Mouse (Mus musculus) B cell, adult 2 months (primary cell): ENCODE data around the gene Apba1.
A peak's percentile ranks its signal among the peaks of the same experiment; 100 is the strongest.

Source experiments
- DNase-seq, 2 experiments: peaks; one replicate each; pipeline ENCODE4 v3.0.0; 2022

Apba1 gene

GRCm38 (mm10) chr19:23758554-23759321 lies at the start of gene Apba1:
Gene Apba1, plus strand, starts transcription at chr19:23758887.
- DNase-seq: peak; percentile 62 to 76

DNA sequence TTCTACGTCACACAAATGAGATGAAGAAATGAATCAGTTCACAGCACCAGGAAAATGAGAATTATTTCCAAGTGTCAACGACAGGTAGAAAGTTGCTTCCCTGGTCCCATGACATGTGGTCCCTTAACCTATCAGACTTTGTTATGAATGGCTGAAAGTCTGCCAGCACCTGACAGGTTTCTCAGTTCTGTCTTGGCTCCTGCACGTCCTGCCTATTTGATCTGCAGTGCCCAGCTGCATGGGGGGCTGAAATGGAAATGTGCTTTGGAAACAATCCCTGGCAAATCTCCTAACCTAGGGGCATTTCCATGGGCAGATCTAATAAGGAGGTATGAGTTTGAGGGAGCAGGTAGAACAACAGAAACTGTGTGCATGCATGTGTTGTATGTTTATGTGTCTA lies 12.2 kb upstream of the Apba1 start:
- no peak for DNase-seq

GRCm38 (mm10) chr19:23757011-23757410 lies 1.7 kb upstream of the Apba1 start:
- DNase-seq: no peak

GRCm38 (mm10) chr19:23757961-23758553 lies 630 bp upstream of the Apba1 start:
- DNase-seq: peak; percentile 89 to 90

DNA sequence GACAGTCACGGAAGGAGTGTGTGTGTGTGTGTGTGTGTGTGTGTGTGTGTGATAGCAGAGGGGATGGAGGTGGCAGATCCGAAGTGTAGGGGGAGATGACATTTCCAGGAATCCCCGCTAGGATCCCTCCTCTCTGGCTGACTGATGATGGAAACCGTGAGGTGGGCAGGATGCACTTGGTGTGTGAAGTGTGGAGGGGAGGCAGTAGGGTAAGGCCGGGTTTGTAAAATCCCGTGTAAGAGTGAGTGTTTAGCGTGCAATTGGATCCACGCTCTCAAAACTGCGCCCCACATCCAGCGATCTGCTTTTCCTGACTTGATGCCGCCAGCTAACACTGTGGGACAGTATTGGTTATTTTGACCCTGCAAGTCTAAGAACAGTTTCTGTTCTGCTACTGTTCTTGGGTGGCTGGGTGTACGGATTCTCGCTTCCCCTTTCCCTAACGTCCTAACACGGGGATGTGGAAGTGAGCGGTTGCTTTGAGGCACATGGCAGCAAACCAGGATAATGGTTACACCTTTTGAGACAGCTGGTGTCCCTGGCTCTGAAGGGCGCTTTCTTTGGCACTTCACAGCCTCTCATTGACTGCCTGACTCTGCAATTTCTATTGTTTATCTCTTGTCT lies 747 bp downstream of the Apba1 start:
- peak; percentile 41 to 44 for DNase-seq

DNA sequence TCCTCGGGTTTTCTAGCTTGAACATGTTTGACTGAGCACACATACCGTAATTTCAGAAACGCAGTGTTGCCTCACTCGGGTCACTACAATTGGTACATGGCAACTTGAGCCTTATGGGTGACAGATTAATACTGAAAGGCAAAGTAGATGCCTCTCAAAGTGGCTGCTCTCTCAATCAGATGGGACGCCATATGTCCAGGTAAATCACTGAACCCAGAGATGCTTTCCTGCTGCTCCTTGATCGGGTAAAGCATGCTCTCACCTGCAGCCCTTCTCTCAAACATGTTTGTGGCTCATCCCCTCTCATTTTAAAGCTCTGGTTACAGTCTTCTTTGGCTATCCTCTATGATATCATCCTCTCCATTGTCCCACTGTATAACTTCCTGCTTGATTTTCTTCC lies 4.7 kb downstream of the Apba1 start:
- DNase-seq: no peak

DNA sequence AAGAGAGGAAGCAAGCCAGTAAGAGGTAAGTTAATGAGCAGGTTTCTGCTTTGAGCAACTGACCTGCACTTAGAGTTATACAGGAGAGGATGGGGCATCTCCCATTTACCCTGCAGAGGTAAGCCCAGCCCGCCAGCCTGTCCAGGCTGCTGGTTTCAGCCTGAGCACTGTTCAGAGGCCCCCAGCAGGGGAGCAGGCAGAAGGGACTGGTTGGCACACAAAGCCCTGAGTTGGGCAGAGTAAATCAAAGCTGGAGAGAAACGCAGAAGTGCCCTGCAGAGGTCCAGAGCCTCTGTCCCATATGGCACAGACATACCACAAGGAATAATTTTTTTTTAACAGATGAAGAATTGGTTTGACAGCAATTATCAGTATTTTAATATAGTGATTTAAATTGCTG lies 5.4 kb downstream of the Apba1 start:
- DNase-seq: no peak

DNA sequence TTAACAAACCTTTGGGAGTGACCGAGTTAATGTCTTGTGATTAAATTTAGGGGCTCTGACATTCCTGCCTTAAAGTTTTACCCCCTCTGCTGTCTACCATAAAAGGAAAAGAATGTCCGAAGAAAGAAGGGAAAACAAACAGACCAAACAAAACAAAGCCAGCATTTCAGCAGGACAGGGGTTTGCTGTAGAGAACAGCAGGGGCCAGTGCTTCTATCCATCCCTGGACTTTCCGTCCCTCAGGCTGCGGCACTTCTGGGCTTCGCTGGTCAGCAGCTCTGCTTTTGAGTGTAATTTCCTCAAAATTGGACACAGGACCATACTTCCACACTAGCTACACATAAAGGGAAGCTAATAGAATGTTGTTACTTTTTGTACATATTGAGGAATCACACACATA lies 10.2 kb downstream of the Apba1 start:
- no peak for DNase-seq

DNA sequence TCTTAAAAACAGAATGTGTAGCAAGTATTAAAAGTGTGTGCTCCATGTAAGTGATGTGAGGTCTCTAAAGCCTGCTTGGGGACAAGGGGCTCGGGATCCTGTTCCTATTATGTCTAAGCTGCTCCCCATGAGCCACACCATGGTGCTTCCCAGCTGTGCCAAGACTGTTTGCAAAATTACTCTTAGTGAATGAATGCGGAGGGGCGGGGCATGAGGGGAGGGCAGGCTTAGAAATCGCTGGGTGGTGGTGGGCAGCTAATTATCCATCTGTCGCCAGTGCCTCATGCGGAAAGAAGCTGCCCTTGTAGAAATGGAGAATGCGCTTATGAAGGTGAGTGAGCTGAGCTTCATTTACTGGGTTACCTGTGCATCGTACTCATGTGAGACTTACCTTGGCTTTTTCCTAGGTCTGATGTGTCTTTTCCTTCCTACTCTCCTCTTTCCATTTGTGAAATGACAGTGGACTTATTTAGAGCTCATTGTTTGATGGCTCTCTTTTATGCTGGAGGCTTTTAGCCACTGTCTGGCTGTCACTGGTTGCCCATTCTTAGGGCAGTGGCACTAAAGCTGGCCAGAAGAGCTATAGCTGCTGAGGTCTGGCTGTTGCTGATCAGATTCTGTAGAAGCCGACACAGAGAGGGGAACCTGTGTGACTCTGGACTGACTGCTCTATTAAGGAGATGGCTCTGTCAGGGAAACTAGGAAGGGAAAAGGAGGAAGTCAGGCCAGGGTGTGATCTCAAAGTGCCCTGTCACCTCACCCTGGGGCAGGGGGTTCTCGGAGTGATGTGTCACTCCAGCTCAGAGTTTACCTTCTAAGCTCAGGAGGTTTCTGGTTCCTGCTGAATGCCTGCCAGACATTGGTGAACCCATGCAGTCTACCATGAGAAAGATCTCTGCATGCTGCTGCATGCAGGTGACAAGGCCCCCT lies 12.1 kb downstream of the Apba1 start:
- no peak for DNase-seq

- peak; percentile 60 to 62 for DNase-seq
Measured at GRCm38 (mm10) chr19:23771971-23772370, 13.3 kb downstream of the Apba1 start.

- DNase-seq: no peak
Measured at GRCm38 (mm10) chr19:23775356-23775755, 16.7 kb downstream of the Apba1 start.

DNA sequence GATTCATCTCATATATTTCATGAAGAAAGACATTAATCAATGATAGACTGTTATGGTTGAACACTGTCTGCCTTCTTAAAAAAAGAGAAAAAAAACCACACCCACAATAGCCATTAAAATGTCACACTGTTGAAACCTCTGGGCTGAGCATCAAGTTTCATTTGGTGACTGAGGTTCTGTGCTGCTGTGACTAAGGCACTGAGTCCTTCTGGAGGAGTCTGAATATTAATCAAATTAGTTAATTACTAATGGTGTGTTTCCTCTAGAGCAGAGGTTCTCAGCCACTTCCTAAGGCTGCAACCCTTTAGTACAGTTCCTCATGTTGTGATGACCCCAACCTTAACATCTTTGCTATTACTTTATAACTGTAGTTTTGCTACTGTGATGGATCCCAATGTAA lies 20.4 kb downstream of the Apba1 start:
- no peak for DNase-seq

DNA sequence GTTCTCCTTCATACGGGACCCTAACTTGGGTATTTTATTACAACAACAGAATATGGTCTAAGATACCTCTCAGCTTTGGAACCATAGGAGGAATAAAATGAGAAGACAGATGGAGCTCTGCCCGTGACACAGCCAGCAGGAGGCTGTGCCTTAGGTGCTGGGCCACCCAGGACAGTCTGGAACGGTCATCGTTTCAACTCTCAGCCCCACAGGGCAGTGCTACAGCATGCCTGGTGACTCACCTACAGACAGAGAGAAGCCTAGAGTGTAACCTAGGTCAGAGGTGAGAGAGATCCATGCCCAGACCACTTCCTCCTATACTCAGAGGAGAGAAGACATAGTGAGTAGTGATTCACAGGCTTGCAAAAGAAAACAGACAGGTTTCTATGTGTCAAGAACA lies 21.4 kb downstream of the Apba1 start:
- no peak for DNase-seq

GRCm38 (mm10) chr19:23781968-23782367 lies 23.3 kb downstream of the Apba1 start:
- peak; percentile 11 to 14 for DNase-seq

GRCm38 (mm10) chr19:23788420-23789132 lies 29.9 kb downstream of the Apba1 start:
- DNase-seq: no peak

DNA sequence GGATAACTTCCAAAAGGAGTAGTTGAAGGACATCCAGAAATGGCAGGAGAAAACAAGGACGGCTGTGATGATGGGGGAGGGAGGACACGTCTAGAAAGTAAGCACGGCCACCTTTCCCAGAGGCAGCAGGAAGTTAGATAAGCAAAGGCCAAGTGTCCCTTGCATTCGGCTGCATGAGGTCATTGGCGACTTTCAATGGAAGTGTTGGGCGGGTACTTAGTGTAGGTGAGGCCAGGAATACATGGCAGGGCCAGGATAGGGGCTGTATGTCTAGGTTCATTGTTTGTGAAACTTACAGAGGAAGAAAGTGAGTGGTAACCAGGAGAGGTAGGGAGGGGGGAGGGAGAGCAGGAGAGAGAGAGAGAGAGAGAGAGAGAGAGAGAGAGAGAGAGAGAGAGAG lies 33.0 kb downstream of the Apba1 start:
- no peak for DNase-seq

- no peak for DNase-seq
Measured at GRCm38 (mm10) chr19:23792559-23792958, 33.9 kb downstream of the Apba1 start.

DNA sequence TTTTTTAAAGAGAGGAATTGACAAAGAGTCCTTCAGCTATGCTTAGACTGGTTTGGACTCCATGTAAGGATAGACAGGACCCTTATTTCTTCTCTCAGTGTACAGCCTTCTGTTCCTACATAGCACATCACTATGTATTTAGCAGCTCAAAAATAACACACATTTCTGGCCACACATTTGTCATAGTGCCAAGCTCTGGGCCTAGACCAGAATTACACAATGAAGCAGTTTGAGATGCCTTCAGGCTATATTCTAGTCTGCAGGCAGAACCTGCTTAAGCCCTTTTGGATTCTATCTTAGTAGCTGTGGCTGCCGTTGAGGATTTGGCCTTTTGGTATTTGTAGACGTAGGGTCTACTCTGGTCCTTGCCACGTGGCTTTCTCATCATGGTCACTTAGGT lies 35.8 kb downstream of the Apba1 start:
- no peak for DNase-seq

DNA sequence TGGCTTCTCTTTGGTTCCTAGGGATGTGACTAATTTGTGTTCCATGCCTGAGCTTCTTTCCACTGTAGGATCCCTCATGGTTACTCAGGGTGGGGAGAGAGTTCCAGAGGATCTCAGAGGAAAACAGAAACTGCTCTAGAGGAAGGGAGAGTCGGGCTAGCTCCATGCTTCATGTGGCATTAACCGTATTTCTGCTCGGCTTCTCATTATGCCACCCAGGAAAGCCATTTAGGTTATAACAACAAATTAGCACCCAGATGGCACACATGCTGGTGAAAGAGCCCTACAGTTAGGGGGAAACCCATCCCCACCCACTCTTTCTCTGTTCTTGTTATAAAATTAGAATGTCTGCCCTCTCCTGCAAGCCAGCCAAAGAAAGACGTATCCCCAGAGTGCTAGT lies 36.5 kb downstream of the Apba1 start:
- DNase-seq: peak in 1 of 2 experiments; percentile 2

- DNase-seq: no peak
Measured at GRCm38 (mm10) chr19:23801174-23801573, 42.5 kb downstream of the Apba1 start.

GRCm38 (mm10) chr19:23803221-23803870 lies 44.7 kb downstream of the Apba1 start:
- no peak for DNase-seq

DNA sequence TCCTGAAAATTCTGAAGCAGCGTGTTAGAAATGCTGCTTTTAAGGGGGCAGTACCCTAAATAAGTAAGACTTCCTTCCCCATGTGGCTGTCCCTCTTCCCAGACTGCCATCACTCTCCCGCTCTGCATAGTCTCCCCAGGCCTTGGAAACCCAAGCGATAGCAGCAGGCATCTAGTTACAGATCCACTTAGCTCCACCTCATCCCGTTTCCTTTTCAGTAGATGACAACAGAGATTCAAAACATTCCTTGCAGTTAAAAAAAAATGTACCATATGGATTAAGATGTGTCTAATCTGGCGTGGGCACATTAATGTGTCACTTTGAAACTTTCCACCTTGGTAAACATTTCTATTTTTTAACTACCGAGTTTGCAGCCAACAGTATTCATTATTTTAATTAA lies 48.1 kb downstream of the Apba1 start:
- no peak for DNase-seq
